Mouse (Mus musculus): ENCODE measurements around the gene Rgs10. TPM values are rescaled to one million over a fixed set of nuclear protein-coding genes. Genes with fewer than 3 reads are reported as not detected.

Rgs10 gene
- 23.0 TPM for polyA plus RNA-seq (2014; fragmentation: Illumina TruSeq; extraction: RNeasy Lipid Tissue Mini Kit (QIAGEN cat#74804); ENCODE audit: low read depth, low replicate concordance)

GRCm38 (mm10) chr7:128417930-128418779, at the start of gene Rgs10:
Rgs10 (minus strand) TSS chr7:128418758.

DNA sequence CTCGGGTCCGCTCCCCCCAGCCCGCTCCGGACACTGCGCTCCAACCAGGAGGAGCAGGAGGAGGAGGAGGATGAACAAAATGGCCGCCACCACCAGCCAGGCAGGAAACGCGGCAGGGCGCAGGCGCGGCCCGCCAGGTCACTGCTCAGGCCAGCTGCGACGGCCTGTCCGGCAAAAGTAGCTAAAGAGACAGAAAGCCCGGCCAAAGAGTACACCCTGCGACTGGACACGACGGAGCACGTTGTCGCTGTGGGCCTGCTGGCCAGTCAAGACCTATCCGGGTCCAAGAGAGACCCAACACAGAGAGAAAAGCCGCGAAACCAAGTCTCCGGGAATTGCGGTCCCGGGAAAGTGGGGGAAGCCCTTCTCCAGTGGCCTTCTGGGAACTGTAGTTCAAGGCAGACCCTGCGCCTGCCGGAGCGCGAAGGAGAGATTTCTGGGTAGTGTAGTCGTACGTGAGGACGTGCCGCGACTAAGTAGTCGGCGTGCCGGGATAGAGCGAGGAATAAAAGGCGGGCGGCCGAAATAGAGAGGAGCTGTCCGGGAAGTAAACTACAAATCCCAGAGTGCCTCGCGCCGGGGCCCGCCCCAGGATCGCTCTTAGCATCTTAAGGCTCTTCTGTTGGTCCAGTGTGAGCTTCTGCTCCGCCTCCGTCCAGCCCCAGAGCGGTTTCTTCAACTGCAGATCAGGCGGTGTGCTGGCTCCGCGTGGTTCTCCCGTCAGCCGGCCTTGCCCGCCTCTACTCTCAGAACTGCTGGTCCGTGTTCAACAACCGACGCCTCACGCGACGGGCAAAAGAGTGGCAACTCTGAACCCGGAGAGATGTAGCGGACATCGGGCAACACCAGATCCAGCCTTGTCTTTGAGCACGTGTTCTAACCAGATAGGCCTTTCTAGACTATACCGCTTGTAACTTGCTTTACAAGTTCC, 43.0 kb upstream of the Rgs10 start, which contains the start of gene Tial1:
Gene Tial1 (minus strand): TSS at position 433 of the 931 bp plus-strand sequence.

Other genes starting within 250 kb of the Rgs10 start
- not detected for gene Cox6a2, start 212.4 kb downstream of the Rgs10 start, polyA plus RNA-seq (2014; fragmentation: Illumina TruSeq; extraction: RNeasy Lipid Tissue Mini Kit (QIAGEN cat#74804); ENCODE audit: low read depth, low replicate concordance)
- 9.3 TPM for gene Armc5, start 181.4 kb downstream of the Rgs10 start, polyA plus RNA-seq (2014; fragmentation: Illumina TruSeq; extraction: RNeasy Lipid Tissue Mini Kit (QIAGEN cat#74804); ENCODE audit: low read depth, low replicate concordance)
- 6.0 TPM for gene 9130023H24Rik, start 180.7 kb downstream of the Rgs10 start, polyA plus RNA-seq (2014; fragmentation: Illumina TruSeq; extraction: RNeasy Lipid Tissue Mini Kit (QIAGEN cat#74804); ENCODE audit: low read depth, low replicate concordance)
- 34.5 TPM for gene Tgfb1i1, start 171.9 kb downstream of the Rgs10 start, polyA plus RNA-seq (2014; fragmentation: Illumina TruSeq; extraction: RNeasy Lipid Tissue Mini Kit (QIAGEN cat#74804); ENCODE audit: low read depth, low replicate concordance)
- not detected for gene Slc5a2, start 153.1 kb downstream of the Rgs10 start, polyA plus RNA-seq (2014; fragmentation: Illumina TruSeq; extraction: RNeasy Lipid Tissue Mini Kit (QIAGEN cat#74804); ENCODE audit: low read depth, low replicate concordance)
- 29.3 TPM for gene BC017158, start 120.6 kb downstream of the Rgs10 start, polyA plus RNA-seq (2014; fragmentation: Illumina TruSeq; extraction: RNeasy Lipid Tissue Mini Kit (QIAGEN cat#74804); ENCODE audit: low read depth, low replicate concordance)
- gene Tial1, start 43.0 kb upstream of the Rgs10 start, polyA plus RNA-seq (2014; fragmentation: Illumina TruSeq; extraction: RNeasy Lipid Tissue Mini Kit (QIAGEN cat#74804); ENCODE audit: low read depth, low replicate concordance): 57.9 TPM
- gene Bag3, start 104.9 kb upstream of the Rgs10 start, polyA plus RNA-seq (2014; fragmentation: Illumina TruSeq; extraction: RNeasy Lipid Tissue Mini Kit (QIAGEN cat#74804); ENCODE audit: low read depth, low replicate concordance): 51.8 TPM
- gene Inpp5f, start 192.6 kb upstream of the Rgs10 start, polyA plus RNA-seq (2014; fragmentation: Illumina TruSeq; extraction: RNeasy Lipid Tissue Mini Kit (QIAGEN cat#74804); ENCODE audit: low read depth, low replicate concordance): 15.6 TPM

All from adipose tissue, adult 10 weeks (tissue).